8 mouse cellular contexts compared by ENCODE assay signal in genomic region chr11:106612961-106613637, GRCm38 (mm10). TPM values are rescaled to one million over a fixed set of nuclear protein-coding genes. Genes with fewer than 3 reads are reported as not detected.
A peak's percentile ranks its signal among the peaks of the same experiment; 100 is the strongest.
DNase-seq lines count a peak whose midpoint lies in the region; ATAC-seq and TF ChIP-seq lines count a peak whose summit lies in the region.

Gene Tex2, minus strand, starts transcription at chr11:106613423.

- no peak for TF ChIP-seq POLR2A in bone marrow, adult 2 months (IDR thresholded peaks at IDR 0.05; ENCODE audit: borderline replicate concordance, control insufficient read depth, low read depth, low read length)

- no peaks in the 10 kb centered on the region for H3K36me3 ChIP-seq in embryonic facial prominence, embryonic 15.5 days
- no peaks in the 10 kb centered on the region for H3K36me3 ChIP-seq in kidney, embryonic 14.5 days (ENCODE audit: control insufficient read depth, insufficient read depth, low read length)
- H3K36me3 ChIP-seq in limb, embryonic 15.5 days, result no peaks in the 10 kb centered on the region

- H3K27me3 ChIP-seq in embryonic facial prominence, embryonic 15.5 days, result no peaks in the 10 kb centered on the region
- no peaks in the 10 kb centered on the region for H3K27me3 ChIP-seq in kidney, embryonic 14.5 days (ENCODE audit: control insufficient read depth, insufficient read depth, low read length)
- no peaks in the 10 kb centered on the region for H3K27me3 ChIP-seq in limb, embryonic 15.5 days

- no peak for TF ChIP-seq CTCF in bone marrow, adult 2 months (IDR thresholded peaks at IDR 0.05; ENCODE audit: control insufficient read depth, insufficient read depth, low read length)

- no peaks in the 10 kb centered on the region for H3K9me3 ChIP-seq in embryonic facial prominence, embryonic 15.5 days (replicated peaks)
- H3K9me3 ChIP-seq in kidney, embryonic 14.5 days (ENCODE audit: control insufficient read depth, low read length), result no peaks in the 10 kb centered on the region
- H3K9me3 ChIP-seq in limb, embryonic 15.5 days, result no peaks in the 10 kb centered on the region

- peak within 1 kb of the TSS; percentile 91 for H3K9ac ChIP-seq in embryonic facial prominence, embryonic 15.5 days
- H3K9ac ChIP-seq in kidney, embryonic 14.5 days (ENCODE audit: low read depth, low read length), result peak within 1 kb of the TSS; percentile 86
- peak within 1 kb of the TSS; percentile 77 for H3K9ac ChIP-seq in limb, embryonic 15.5 days

- H3K4me3 ChIP-seq in bone marrow, adult 2 months (replicated peaks; ENCODE audit: control insufficient read depth, low read depth, low read length), result peak within 1 kb of the TSS; percentile 83
- peak within 1 kb of the TSS; percentile 98 for H3K4me3 ChIP-seq in embryonic facial prominence, embryonic 15.5 days (replicated peaks)
- peak within 1 kb of the TSS; percentile 98 for H3K4me3 ChIP-seq in kidney, embryonic 14.5 days (ENCODE audit: low read length)
- H3K4me3 ChIP-seq in limb, embryonic 15.5 days, result peak within 1 kb of the TSS; percentile 97

- under 1% methylated on average over 45 of the region's 45 CpGs for WGBS in bone marrow, adult 2 months
- under 1% methylated on average over 45 of the region's 45 CpGs for WGBS in embryonic facial prominence, embryonic 15.5 days
- WGBS in kidney, embryonic 14.5 days, result under 1% methylated on average over 45 of the region's 45 CpGs
- WGBS in limb, embryonic 15.5 days, result under 1% methylated on average over 42 of the region's 45 CpGs

- peak; percentile 97 for ATAC-seq in embryonic facial prominence, embryonic 15.5 days (ENCODE audit: insufficient number of reproducible peaks, low FRiP score, low TSS enrichment, low read depth)
- ATAC-seq in kidney, embryonic 14.5 days (ENCODE audit: low FRiP score, low TSS enrichment), result peak; percentile 97
- peak; percentile 95 for ATAC-seq in limb, embryonic 15.5 days (ENCODE audit: insufficient number of reproducible peaks, low FRiP score, low TSS enrichment, low read depth)

- peak; percentile 97 for DNase-seq in 416B (ENCODE audit: low read depth)
- peak; percentile 97 for DNase-seq in heart, adult 9 months (ENCODE audit: low spot score in 2 of 2)
- peak; percentile 83 to 84 for DNase-seq in monocyte, adult 2 months (ENCODE audit: low read depth in 1 of 2, low spot score in 2 of 2)
- DNase-seq in spleen, postnatal 4 days (ENCODE audit: low spot score in 2 of 2), result peak; percentile 95 to 98

- H3K4me2 ChIP-seq in embryonic facial prominence, embryonic 15.5 days (replicated peaks), result peak within 1 kb of the TSS; percentile 63
- peak within 1 kb of the TSS; percentile 95 for H3K4me2 ChIP-seq in kidney, embryonic 14.5 days (replicated peaks; ENCODE audit: low read depth, low read length)
- H3K4me2 ChIP-seq in limb, embryonic 15.5 days, result peak within 1 kb of the TSS; percentile 80

- H3K4me1 ChIP-seq in bone marrow, adult 2 months (ENCODE audit: control insufficient read depth, insufficient read depth, low read length), result peaks cover 5% of the 10 kb centered on the region
- H3K4me1 ChIP-seq in embryonic facial prominence, embryonic 15.5 days, result peaks cover 20% of the 10 kb centered on the region
- H3K4me1 ChIP-seq in kidney, embryonic 14.5 days (ENCODE audit: control insufficient read depth, insufficient read depth, low read length), result peaks cover 8% of the 10 kb centered on the region
- H3K4me1 ChIP-seq in limb, embryonic 15.5 days, result peaks cover 23% of the 10 kb centered on the region

- H3K27ac ChIP-seq in bone marrow, adult 2 months (ENCODE audit: control insufficient read depth, insufficient read depth, low read depth, low read length, poor library complexity), result peak within 1 kb of the TSS; percentile 96
- H3K27ac ChIP-seq in embryonic facial prominence, embryonic 15.5 days (replicated peaks), result peak within 1 kb of the TSS; percentile 89
- H3K27ac ChIP-seq in kidney, embryonic 14.5 days (ENCODE audit: low read depth, low read length), result peak within 1 kb of the TSS; percentile 77
- H3K27ac ChIP-seq in limb, embryonic 15.5 days, result peak within 1 kb of the TSS; percentile 87

RNA-seq across cellular contexts. Expression of gene Tex2, which starts in this region (rescaled TPM):
- polyA plus RNA-seq in bone marrow, adult 2 months (2011; ENCODE audit: insufficient read depth, insufficient read length, low replicate concordance, missing spikeins), result 9.2 and 19.2 TPM in 2 replicates
- polyA plus RNA-seq in embryonic facial prominence, embryonic 15.5 days (2015; fragmentation: Nextera tagmentation; extraction: Ambion mirVana), result 11.7 and 11.9 TPM in 2 replicates
- 5.0 and 9.7 TPM in 2 replicates for polyA plus RNA-seq in kidney, embryonic 14.5 days (2014; fragmentation: Nextera tagmentation; extraction: Ambion mirVana)
- polyA plus RNA-seq in limb, embryonic 15.5 days (2015; fragmentation: Nextera tagmentation; extraction: Ambion mirVana), result 10.4 and 10.9 TPM in 2 replicates

Comparison
In these comparisons a context has a peak if more than half of its experiments do, and no peak if none do; other contexts are left out.
1. Peak in every context shown above with its lines: DNase-seq, ATAC-seq, H3K4me3 ChIP-seq and H3K27ac ChIP-seq.